Mouse (Mus musculus) mouse trophoblast stem cell (cell line): ENCODE results near the gene Gnat1.

Experiments used
- in situ Hi-C, 2 experiments: fragments of 300-500 bp; cut with MseI, MboI; formaldehyde crosslinking; loops; 2 replicates in 1 of 2; 3 replicates in 1 of 2; pipeline ENCODE4 v1.15.1; 2025

The Gnat1 gene

GRCm38 (mm10) chr9:107627387-107628255 lies 51.9 kb downstream of the Gnat1 start:
- in situ Hi-C loops: no loop called here

GRCm38 (mm10) chr9:107626844-107627277 lies 52.7 kb downstream of the Gnat1 start:
- in situ Hi-C loops: no loop called here

GRCm38 (mm10) chr9:107626158-107626843 lies 53.2 kb downstream of the Gnat1 start:
- in situ Hi-C loops: no loop called here

- in situ Hi-C loops: no loop called here
These were observed 54.0 kb downstream of the Gnat1 start for GRCm38 (mm10) chr9:107625351-107626128.

GRCm38 (mm10) chr9:107624951-107625350 lies 54.6 kb downstream of the Gnat1 start:
- in situ Hi-C loops: no loop called here

- in situ Hi-C loops: no loop called here
These were observed 55.0 kb downstream of the Gnat1 start for GRCm38 (mm10) chr9:107624539-107624938.
